Mouse (Mus musculus): ENCODE data around the gene Clba1.

- TF ChIP-seq POLR2A (IDR thresholded peaks at IDR 0.05; ENCODE audit: extremely low read depth, insufficient read depth, low read length) (no peak), CTCF (IDR thresholded peaks at IDR 0.05; ENCODE audit: extremely low read depth, insufficient read depth, low read length) (no peak)
Observed at GRCm38 (mm10) chr12:112798332-112798681, 10.4 kb upstream of the Clba1 start.

Data from cortical plate, adult 2 months (tissue).